Mouse (Mus musculus): Measurements from ENCODE around the gene Nudcd3. TPM values are rescaled to one million over a fixed set of nuclear protein-coding genes. Genes with fewer than 3 reads are reported as not detected.

Gene Nudcd3
- total and polyA plus RNA-seq, 2 experiments from 2014 or later: 29.2 to 37.8 TPM

GRCm38 (mm10) chr11:6166351-6166750 lies 33.9 kb downstream of the Nudcd3 start:
- WGBS: 86% methylated on average over 12 of the region's 12 CpGs
- Histone ChIP-seq H3K27me3 (ENCODE audit: control insufficient read depth, insufficient read depth, low read length) (no peaks in the 10 kb centered on the region), H3K9ac (replicated peaks; ENCODE audit: low read depth, low read length) (no peak overlapping the region), H3K4me2 (ENCODE audit: low read depth, low read length) (no peak overlapping the region), H3K9me3 (replicated peaks; ENCODE audit: control insufficient read depth, low read length) (no peaks in the 10 kb centered on the region), H3K27ac (ENCODE audit: low read depth) (no peak overlapping the region), H3K4me3 (ENCODE audit: low read depth, low read length) (no peak overlapping the region), H3K4me1 (ENCODE audit: control insufficient read depth, insufficient read depth) (peaks cover 8% of the 10 kb centered on the region; the same call in 1 of the 2 replicates), H3K36me3 (replicated peaks; ENCODE audit: control insufficient read depth, insufficient read depth, low read length) (no peaks in the 10 kb centered on the region)
- no peak for ATAC-seq (ENCODE audit: insufficient read depth, low read depth)
- DNase-seq (ENCODE audit: low spot score): no peak
- TF ChIP-seq CTCF (IDR thresholded peaks at IDR 0.05; ENCODE audit: low read depth) (no peak), EP300 (IDR thresholded peaks at IDR 0.05; ENCODE audit: low read depth) (no peak)

DNA sequence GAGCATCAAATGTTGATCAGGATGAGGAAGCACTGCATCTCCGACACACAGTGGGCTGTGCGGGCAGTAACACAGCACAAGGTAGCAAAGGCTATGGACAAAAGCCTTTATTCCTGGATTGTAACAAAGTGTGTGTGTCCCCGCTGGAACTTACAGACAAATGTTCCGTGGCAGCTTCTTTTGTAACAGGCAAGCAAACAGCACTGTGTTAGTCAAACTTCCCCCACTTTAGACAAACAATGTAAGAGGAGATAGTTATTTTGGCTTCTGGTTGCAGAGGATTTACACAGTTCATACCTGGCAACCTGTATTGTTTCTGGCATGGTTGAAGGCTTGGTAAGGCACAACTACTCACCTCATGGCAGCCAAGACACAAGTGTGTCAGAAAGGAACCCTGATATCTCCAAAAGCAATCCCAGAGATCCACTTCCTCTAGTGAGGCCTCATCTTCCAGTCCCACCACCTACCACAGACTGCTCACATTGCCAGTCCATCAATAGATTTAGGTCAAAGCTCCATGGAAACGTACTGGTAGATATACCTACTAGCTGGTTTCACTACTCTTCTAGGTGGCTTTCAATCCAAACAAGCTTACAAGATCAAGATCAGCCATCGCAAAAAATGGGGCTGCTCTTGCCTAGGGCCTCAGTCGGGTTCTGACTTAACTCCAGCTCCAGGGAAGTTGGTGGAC lies 34.7 kb downstream of the Nudcd3 start:
- no peaks in the 10 kb centered on the region for H3K36me3 ChIP-seq (replicated peaks; ENCODE audit: control insufficient read depth, insufficient read depth, low read length)
- ATAC-seq (ENCODE audit: insufficient read depth, low read depth) (no peak), DNase-seq (ENCODE audit: low spot score) (no peak)
- H3K4me2 ChIP-seq (ENCODE audit: low read depth, low read length): no peak overlapping the region
- H3K27ac ChIP-seq (ENCODE audit: low read depth): no peak overlapping the region
- TF ChIP-seq CTCF (IDR thresholded peaks at IDR 0.05; ENCODE audit: low read depth) (no peak), EP300 (IDR thresholded peaks at IDR 0.05; ENCODE audit: low read depth) (no peak)
- peaks cover 11% of the 10 kb centered on the region; the same call in 1 of the 2 replicates for H3K4me1 ChIP-seq (ENCODE audit: control insufficient read depth, insufficient read depth)
- no peak overlapping the region for H3K9ac ChIP-seq (replicated peaks; ENCODE audit: low read depth, low read length)
- WGBS: 89% methylated on average over 7 of the region's 7 CpGs
- no peak overlapping the region for H3K4me3 ChIP-seq (ENCODE audit: low read depth, low read length)
- no peaks in the 10 kb centered on the region for H3K27me3 ChIP-seq (ENCODE audit: control insufficient read depth, insufficient read depth, low read length)
- no peaks in the 10 kb centered on the region for H3K9me3 ChIP-seq (replicated peaks; ENCODE audit: control insufficient read depth, low read length)

- Histone ChIP-seq H3K9me3 (replicated peaks; ENCODE audit: control insufficient read depth, low read length) (no peaks in the 10 kb centered on the region), H3K4me1 (ENCODE audit: control insufficient read depth, insufficient read depth) (peaks cover 14% of the 10 kb centered on the region; the same call in 1 of the 2 replicates), H3K27ac (ENCODE audit: low read depth) (no peak overlapping the region), H3K27me3 (ENCODE audit: control insufficient read depth, insufficient read depth, low read length) (no peaks in the 10 kb centered on the region), H3K36me3 (replicated peaks; ENCODE audit: control insufficient read depth, insufficient read depth, low read length) (no peaks in the 10 kb centered on the region), H3K9ac (replicated peaks; ENCODE audit: low read depth, low read length) (no peak overlapping the region), H3K4me2 (ENCODE audit: low read depth, low read length) (no peak overlapping the region), H3K4me3 (ENCODE audit: low read depth, low read length) (no peak overlapping the region)
- ATAC-seq (ENCODE audit: insufficient read depth, low read depth) (no peak), DNase-seq (ENCODE audit: low spot score) (no peak)
- 92% methylated on average over 7 of the region's 7 CpGs for WGBS
- TF ChIP-seq EP300 (IDR thresholded peaks at IDR 0.05; ENCODE audit: low read depth): no peak
- no peak for TF ChIP-seq CTCF (IDR thresholded peaks at IDR 0.05; ENCODE audit: low read depth)
These were observed 35.4 kb downstream of the Nudcd3 start for GRCm38 (mm10) chr11:6164781-6165180.

GRCm38 (mm10) chr11:6163706-6164105 lies 36.5 kb downstream of the Nudcd3 start:
- H3K4me2 ChIP-seq (ENCODE audit: low read depth, low read length): no peak overlapping the region
- H3K9ac ChIP-seq (replicated peaks; ENCODE audit: low read depth, low read length): no peak overlapping the region
- 79% methylated on average over 12 of the region's 12 CpGs for WGBS
- ATAC-seq (ENCODE audit: insufficient read depth, low read depth): no peak
- no peaks in the 10 kb centered on the region for H3K27me3 ChIP-seq (ENCODE audit: control insufficient read depth, insufficient read depth, low read length)
- H3K36me3 ChIP-seq (replicated peaks; ENCODE audit: control insufficient read depth, insufficient read depth, low read length): no peaks in the 10 kb centered on the region
- H3K9me3 ChIP-seq (replicated peaks; ENCODE audit: control insufficient read depth, low read length): no peaks in the 10 kb centered on the region
- H3K27ac ChIP-seq (ENCODE audit: low read depth): no peak overlapping the region
- peaks cover 14% of the 10 kb centered on the region; the same call in 1 of the 2 replicates for H3K4me1 ChIP-seq (ENCODE audit: control insufficient read depth, insufficient read depth)
- H3K4me3 ChIP-seq (ENCODE audit: low read depth, low read length): no peak overlapping the region
- TF ChIP-seq CTCF (IDR thresholded peaks at IDR 0.05; ENCODE audit: low read depth): no peak
- no peak for TF ChIP-seq EP300 (IDR thresholded peaks at IDR 0.05; ENCODE audit: low read depth)
- DNase-seq (ENCODE audit: low spot score): no peak

DNA sequence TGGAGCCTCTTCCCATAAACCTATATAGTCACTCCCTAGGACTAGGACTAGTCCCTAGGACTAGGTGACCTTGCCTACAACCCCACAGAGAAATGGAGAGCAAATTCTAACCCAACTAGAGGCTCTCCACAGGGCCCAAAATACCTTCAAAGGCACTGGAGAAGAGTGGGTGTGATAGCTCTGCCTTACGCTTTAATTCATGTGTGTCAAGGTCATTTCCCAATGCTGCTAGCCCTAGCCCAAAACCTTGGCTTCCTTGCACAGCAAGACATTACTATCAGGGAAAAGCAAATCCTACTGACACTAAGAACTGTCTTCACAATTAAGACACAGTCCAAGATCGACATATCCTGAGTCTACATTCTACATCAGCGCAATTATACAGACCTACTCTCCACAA lies 37.2 kb downstream of the Nudcd3 start:
- H3K27me3 ChIP-seq (ENCODE audit: control insufficient read depth, insufficient read depth, low read length): no peaks in the 10 kb centered on the region
- no peaks in the 10 kb centered on the region for H3K36me3 ChIP-seq (replicated peaks; ENCODE audit: control insufficient read depth, insufficient read depth, low read length)
- no peak overlapping the region for H3K4me2 ChIP-seq (ENCODE audit: low read depth, low read length)
- H3K9me3 ChIP-seq (replicated peaks; ENCODE audit: control insufficient read depth, low read length): no peaks in the 10 kb centered on the region
- no peak overlapping the region for H3K4me3 ChIP-seq (ENCODE audit: low read depth, low read length)
- H3K27ac ChIP-seq (ENCODE audit: low read depth): no peak overlapping the region
- 85% methylated on average over 3 of the region's 3 CpGs for WGBS
- DNase-seq (ENCODE audit: low spot score) (no peak), ATAC-seq (ENCODE audit: insufficient read depth, low read depth) (no peak)
- no peak overlapping the region for H3K9ac ChIP-seq (replicated peaks; ENCODE audit: low read depth, low read length)
- no peak for TF ChIP-seq CTCF (IDR thresholded peaks at IDR 0.05; ENCODE audit: low read depth)
- no peak for TF ChIP-seq EP300 (IDR thresholded peaks at IDR 0.05; ENCODE audit: low read depth)
- H3K4me1 ChIP-seq (ENCODE audit: control insufficient read depth, insufficient read depth): peaks cover 14% of the 10 kb centered on the region; the same call in 1 of the 2 replicates

GRCm38 (mm10) chr11:6161549-6161948 lies 38.7 kb downstream of the Nudcd3 start:
- no peaks in the 10 kb centered on the region for H3K36me3 ChIP-seq (replicated peaks; ENCODE audit: control insufficient read depth, insufficient read depth, low read length)
- H3K9ac ChIP-seq (replicated peaks; ENCODE audit: low read depth, low read length): no peak overlapping the region
- H3K27me3 ChIP-seq (ENCODE audit: control insufficient read depth, insufficient read depth, low read length): no peaks in the 10 kb centered on the region
- H3K9me3 ChIP-seq (replicated peaks; ENCODE audit: control insufficient read depth, low read length): no peaks in the 10 kb centered on the region
- H3K27ac ChIP-seq (ENCODE audit: low read depth): no peak overlapping the region
- ATAC-seq (ENCODE audit: insufficient read depth, low read depth) (no peak), DNase-seq (ENCODE audit: low spot score) (no peak)
- no peak overlapping the region for H3K4me3 ChIP-seq (ENCODE audit: low read depth, low read length)
- H3K4me1 ChIP-seq (ENCODE audit: control insufficient read depth, insufficient read depth): peaks cover 22% of the 10 kb centered on the region; the same call in 1 of the 2 replicates
- TF ChIP-seq CTCF (IDR thresholded peaks at IDR 0.05; ENCODE audit: low read depth): no peak
- no peak for TF ChIP-seq EP300 (IDR thresholded peaks at IDR 0.05; ENCODE audit: low read depth)
- no peak overlapping the region for H3K4me2 ChIP-seq (ENCODE audit: low read depth, low read length)

All from heart, postnatal 0 days (tissue).